Mouse (Mus musculus) layer of hippocampus, adult 8-10 months (tissue): ENCODE data around the gene P2ry6. TPM values are rescaled to one million over a fixed set of nuclear protein-coding genes. Genes with fewer than 3 reads are reported as not detected.

Experiments used
- DNase-seq, 2 experiments: peaks; one replicate each; pipeline ENCODE4 v3.0.0; 2022; ENCODE audit warnings: low spot score in 2 of 2
- total RNA-seq, 4 experiments: library from RNA; stranded (reverse); gene quantifications; 2 replicates each; pipeline ENCODE4 v1.2.4; 2022

The P2ry6 gene
- total RNA-seq, 4 experiments from 2014 or later: 3.1 to 8.7 (median 6.5) TPM

DNA sequence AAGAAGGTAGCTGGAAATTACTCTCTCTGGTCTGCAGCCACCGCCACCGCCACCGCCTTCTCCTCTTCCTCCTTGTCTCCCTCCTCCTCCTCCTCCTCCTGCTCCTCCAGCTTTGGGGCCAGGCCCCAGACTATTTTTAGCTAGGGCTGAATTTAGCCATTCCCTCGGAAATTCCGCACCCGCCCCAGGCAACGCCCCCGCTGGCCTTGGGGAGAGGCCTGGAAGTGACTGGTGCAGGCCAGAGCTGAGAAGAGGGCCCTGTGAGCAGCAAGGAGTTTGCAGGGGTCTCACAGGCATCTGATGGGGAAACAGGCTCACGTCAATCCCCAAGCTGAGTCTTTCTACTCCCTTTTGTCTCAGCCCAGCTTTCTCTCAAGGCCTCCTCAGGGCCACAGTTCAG is 56.3 kb downstream of the P2ry6 start:
- no peak for DNase-seq

DNA sequence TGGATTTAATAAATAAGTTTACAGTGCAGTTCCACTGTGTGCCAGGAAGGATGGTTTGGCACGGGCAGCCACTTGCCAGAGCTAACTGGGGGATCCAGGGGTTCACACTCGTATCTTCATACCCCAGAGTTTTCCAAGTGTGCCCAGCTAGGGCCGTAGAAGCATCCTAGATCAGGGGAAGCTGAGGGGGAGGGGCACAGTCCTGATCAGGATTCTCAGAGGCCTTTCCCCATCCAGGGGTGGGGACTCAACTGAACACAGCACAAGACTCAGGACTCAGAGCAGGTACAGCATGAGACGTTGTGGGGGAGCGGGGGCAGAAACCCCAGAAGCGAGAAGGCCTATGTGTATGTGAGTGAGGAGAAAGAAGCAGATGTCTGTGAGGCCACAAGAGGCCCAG is 56.7 kb downstream of the P2ry6 start:
- DNase-seq: no peak

DNA sequence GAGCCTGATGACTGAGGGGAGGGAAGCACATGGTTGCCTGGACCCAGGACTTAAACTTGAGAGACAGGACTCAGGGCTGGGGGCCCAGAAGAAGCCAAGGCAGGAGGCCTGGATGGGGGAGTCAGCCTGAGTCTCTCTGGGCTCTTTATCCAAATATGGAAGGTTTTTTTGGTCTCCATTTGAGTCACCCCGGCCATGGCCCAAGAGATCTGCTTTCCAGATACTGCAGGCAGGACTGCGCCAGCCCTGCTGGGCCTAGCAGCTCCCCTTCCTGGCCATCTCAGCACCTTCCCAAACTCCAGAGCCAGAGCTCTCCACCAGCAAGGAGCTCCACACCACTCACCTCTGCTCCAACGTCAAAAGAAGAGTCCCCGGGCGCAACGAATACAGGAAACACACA is 57.9 kb downstream of the P2ry6 start:
- no peak for DNase-seq

DNA sequence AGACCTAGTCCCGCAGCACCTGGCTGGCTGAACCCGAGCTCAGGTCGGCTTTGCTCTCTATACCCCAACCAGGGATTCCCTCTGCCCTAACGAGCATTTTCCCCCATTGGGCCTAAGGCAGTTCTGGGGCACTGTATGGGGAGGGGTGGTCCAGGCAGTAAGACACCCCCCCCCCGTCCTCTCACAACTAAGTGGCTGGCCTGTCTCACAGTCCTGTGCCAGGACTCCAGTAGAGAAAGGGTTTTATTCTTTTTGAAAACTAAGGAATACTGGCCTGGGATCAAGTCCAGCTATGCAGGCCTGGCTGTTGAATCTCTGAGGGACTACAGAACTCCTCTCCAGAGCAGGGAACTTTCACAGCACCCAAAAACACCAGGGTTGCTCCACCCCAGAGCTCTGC is 59.2 kb downstream of the P2ry6 start:
- DNase-seq: no peak

DNA sequence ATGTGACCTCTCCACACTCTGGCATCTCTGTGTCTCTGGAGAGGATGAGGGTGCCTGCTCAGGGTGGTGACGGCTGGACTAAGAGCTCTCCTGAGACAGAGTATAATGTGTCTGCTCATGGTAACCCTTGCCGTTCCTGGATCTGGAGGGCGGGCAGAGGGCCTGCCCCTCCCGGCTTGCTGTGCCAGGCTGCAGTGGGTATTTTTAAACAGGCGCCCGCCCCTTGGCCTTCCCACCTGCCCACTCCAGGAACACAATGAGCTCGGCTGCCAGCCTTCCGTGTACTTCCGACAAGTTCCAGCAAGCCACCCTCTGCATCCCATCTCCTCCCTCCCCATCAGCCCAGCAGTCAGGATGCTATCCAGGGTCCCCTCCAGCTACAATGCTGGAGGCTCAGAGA is 62.7 kb downstream of the P2ry6 start:
- no peak for DNase-seq

DNA sequence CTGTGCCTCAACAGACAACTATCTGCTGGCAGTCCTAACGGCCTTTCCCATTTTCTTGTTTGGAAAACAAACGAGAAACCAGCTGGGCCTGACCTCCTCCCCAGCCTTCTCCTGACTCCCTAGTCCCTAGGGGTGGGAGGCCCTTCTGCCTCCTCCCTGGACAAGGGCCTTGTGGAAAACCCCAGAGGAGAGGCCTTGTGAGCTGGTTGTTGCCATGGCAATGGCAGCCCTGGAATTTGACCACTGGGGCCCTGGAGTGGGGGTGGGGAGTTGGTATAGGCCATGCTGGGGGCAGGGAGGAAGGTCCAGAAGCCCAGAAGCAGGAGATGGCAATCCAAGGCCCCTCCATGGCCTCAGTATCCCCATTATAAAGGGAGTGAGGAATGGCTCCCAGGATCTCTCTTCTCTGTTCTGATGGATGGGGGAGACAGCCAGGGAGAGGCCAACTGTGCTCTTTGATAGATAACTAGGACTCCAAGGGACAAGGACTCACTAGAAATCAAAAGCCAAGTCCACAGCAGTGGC is 63.1 kb downstream of the P2ry6 start:
- DNase-seq: no peak

DNA sequence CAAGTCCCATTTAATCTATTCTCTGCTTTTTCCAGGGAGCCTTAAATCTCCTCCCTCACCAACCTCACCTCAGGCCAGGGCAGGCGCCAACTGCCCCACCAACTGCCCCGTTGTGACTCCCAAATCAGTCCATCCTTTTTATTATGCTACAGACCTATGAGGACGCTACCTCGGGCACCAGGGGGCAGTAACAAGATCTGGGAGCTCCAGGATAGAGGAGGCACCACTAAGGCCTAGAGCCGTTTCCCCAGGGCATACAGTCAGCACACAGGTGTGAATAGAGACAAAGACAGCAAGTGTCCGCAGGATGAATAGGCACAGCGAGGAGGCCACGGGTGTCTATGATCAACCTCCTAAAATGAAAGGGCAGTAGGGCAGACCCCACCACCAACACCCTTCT is 65.9 kb downstream of the P2ry6 start:
- no peak for DNase-seq

DNA sequence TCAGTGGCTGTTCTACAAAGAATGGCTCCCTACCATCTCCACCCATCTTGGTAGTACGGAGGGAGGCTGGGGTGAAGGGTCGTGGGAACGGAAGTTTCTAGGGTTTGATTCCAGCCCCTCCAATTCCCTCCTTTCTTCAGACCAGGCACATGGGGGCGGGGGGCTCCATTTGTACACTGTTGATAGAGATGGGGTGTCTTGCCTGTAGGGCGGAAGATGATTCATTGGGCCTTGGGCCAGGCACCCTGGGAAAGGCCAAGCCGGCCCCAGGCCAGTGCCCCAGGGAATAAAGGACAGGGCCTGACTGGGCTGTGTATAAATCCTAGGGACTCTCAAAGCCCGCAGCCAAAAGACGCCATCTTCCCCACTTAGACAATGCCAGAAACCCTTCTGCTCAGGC is 66.4 kb downstream of the P2ry6 start:
- no peak for DNase-seq

DNA sequence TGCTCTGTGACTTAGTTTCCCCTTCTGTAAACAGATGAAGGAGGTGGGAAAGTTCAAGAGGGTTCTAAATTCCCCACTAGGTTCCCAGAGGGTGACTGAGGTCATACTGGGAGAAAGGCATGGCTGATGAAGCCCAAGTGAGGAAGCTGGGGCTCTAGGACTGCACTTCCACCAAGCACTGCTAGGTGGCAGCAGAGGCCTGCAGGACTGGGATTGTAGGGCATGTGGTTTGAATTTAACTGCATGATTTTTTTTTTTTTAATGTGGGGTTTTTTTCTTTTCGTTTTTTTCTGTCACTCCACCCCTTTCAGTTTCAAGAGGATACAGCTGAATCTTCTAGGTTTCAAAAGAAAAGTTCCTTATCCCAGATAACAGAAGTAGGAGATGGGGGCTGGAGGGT is 67.2 kb downstream of the P2ry6 start:
- peak; percentile 67 to 88 for DNase-seq

DNA sequence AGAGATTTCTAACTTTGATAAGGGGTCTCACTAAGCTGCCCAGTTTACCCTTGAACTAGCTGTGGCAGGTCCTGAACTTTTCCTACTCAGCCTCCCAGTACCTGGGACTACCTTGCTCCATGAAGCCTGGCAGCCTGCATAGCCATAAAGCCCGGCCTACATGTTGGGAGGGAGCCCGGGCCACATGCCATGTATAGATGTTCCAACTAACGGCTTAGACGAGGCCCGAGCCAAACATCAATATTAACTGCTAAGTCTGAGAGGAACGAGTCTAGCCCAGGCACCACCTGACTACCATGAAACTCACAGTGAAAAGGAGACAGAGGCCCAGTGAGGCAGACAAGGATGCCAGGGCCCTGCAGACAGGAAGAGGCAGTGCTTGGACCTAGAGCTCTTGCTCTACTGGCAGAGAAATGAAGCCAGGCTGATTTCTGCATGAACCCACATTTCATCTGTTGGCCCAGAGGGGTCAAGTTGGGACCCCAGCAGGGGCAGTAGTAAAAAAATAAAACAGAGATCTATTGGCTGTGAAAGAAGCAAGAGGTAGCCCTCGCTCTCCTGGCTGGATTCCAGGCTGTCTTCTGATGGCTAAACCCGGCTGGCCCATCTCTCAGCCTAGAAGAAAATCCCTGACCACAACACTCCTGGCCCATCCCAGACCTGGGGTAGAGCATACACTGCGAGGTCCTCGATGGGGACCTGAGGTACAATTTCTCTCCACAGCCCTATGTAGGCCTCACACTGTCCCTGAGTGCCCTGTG is 68.2 kb downstream of the P2ry6 start:
- DNase-seq: no peak

DNA sequence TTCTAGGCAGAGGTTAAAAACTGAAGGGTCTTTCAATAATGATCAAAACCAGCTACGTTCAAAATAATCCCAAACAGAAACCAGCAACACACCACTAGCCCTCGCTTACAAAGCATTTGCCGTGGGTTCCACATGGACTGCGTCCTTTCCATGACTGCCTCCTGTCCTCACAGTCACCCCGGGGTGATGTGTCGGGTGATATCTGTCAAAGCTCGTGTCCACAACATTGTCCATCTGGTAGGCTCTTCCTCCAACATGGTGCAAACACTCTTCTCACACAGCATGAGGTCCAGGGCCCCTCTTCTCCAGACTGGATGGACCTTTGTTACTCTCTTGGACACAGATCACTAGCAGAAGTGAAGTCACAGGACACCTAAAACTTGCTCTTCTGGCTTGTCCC is 69.4 kb downstream of the P2ry6 start:
- no peak for DNase-seq

DNA sequence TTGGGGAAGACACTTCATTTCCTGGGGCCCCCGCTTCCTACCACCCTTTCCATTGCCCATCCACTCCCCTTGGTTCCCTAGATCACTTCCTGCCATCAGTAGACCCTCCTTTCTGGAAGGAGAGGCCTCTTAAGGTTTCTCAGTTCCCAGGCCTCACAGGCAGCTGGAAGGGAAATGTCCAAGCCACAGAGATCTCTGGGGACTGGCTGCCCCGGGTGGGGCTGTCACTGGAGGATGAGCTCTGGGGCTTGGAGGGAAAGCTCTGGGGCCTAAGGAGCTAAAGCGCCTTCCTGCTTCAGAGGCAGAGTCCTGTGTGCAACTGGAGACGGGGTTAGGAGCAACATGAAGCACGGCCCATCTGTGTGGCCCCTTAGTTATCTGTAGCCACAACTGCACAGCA is 69.8 kb downstream of the P2ry6 start:
- no peak for DNase-seq

DNA sequence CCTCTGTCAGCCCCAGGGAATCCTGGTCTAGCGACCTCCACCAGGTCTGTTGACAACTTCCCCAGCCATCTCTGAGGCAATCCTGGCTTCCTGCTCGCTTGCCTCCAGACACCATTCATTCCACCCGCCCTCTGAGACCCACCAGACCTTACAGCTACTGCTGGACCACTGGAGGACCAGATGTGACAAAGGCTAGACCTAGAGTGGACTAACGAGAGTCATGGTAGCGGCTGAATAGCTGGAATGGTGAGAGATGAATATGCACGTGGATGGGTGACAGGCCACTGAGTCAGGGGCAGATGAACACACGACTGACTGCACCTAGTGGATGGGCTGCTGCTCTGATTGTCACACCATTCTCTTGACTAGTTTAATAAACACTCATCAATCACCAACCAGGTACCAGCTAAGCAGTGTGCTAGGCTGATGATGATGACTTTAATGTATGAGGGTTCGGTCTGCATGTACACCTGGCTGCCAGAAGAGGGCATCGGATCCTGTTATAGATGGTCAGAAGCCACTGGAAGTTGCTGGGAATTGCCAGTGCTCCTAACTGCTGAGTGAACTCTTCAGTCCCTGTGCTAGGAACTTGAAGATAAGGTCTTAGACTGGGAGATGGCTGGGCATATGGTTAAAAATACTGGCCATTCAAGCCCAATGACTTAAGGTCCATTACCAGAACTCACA is 71.9 kb downstream of the P2ry6 start:
- DNase-seq: no peak

DNA sequence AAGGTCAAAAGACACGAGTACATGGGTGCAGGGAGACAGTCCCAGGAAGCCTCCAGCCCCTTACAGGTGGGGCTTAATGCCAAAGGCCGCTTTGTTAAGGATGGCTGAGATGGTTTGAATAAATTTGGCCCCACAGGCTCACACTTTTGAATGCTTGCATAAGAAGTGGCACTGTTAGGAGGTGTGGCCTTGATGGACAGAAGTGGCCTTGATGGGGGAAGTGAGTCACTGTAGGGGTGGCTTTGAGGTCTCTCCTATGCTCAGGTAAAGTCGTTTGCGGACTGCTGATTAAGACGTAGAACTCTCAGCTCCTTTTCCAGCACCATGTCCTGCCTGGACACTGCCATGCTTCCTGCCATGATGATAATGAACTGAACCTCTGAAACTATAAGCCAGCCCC is 76.6 kb downstream of the P2ry6 start:
- no peak for DNase-seq

DNA sequence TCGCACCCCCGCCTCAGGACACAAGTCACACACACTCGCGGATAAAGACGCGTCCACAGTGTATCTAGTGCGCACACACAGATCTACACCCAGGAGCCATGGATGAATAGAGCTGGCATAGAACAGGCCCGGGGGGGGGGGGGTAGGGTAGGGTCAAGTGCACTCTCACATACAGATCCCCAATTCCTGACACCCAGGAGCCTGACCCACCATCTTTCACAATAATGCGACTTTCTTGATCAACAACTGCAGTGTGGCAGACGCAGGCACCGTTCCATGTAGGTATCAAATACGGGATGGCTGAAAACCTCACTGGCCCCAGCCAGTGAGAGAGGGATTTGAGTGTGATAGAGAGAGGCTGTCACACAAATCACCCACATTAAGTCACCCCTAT is 79.6 kb downstream of the P2ry6 start:
- DNase-seq: no peak

DNA sequence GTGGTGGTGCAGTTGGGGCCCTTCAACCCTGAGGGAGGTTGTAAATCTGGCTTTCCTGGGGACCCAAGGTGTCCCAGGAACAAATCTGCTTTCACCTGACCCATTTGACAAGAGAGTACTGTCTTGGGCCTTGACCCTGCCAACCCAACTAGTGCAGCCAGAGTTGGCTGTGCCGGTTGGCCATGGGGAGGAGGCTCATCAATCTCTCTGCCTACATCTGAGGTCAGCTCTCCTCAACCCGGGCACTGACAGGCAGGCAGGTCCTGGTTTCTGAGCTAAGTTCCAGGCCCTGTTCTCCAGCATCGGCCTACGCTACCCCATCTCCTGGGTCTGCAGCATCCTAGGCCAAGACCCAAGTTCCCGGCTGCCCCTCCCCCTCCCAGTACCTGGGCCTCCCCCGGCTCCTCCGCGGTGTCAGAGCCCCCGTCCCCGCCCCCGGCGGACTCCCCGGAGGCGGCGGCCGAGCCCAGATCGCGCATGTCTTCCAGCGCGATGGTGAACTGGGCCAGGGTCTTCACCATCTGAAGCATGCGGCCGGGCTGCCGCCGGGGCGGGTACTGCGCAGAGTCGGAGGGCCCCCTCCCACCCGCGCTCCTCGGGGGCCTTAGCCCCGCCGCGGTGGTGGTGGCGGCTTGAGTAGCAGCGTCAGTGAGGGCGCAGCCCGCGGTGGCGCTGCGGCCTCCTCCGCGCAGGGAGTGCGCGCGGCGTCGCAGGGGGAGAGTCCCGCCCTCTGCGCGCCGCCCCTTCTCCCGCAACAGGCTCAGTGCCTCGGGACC is 80.2 kb downstream of the P2ry6 start:
- peak in 1 of 2 experiments; percentile 53 for DNase-seq

DNA sequence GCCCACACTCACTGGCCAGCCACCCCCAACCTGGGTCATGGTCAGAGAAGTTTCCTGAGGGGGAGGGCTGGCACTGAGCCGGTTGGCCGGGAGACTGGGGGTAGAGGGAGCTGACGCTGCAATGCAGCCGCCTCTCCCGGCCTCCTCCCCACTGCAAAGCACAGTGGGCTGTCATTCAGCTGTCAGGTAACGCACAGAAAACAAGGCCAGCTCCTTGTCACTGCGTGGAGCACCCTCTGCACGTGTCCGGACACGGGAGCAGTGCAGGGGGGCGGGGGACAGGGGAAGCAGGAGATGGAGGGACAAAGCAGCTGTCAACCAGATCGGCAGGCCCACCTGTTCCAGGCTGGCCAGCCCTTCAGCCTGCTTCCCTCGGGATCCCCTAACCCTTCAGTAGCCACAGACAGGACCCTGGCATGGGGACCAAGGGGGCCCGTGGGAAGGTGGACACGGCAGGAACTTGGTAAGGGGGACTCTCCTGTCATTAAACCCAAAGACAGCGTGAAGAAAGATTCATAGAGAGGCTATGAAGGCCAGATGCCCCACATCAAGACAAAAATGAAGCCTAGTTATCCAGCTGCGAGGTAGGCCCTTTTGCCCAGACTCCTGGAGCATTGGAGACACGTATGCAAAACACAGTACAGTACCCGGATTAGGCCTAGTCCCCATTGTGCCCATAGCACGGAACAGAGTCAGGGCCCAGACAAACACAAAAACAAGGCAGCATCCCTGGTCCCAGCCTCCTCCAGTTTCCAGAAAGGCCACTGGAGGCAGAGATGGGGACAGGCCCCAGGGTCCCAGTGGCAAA is 81.0 kb downstream of the P2ry6 start:
- no peak for DNase-seq
